Mouse (Mus musculus) stomach, postnatal 0 days (tissue): ENCODE data around the gene B4gat1.

Experiments used
- CTCF ChIP-seq: IDR thresholded peaks from 2 replicates; pipeline ENCODE4 v1.5.1; 2016; ENCODE audit warnings: antibody characterized with exemption, low read depth, mild to moderate bottlenecking, moderate library complexity
- EP300 ChIP-seq: optimal IDR thresholded peaks from 2 replicates; pipeline ENCODE3; 2016; ENCODE audit warnings: antibody characterized with exemption

GRCm38 (mm10) chr19:4990716-4991115 is 47.9 kb upstream of the B4gat1 start:
- TF ChIP-seq EP300 = no peak
- no peak for TF ChIP-seq CTCF
